Mouse (Mus musculus) kidney, embryonic 16.5 days (tissue): ENCODE data around the gene Supt16. TPM values are rescaled to one million over a fixed set of nuclear protein-coding genes. Genes with fewer than 3 reads are reported as not detected.

Experiments used
- ATAC-seq: fragments of 200-750 bp; cut with Nextera tagmentation; 2 replicates; pipeline ENCODE4 v1.8.0; 2017; ENCODE audit warnings: moderate TSS enrichment; ENCODE audit not compliant: low FRiP score, low TSS enrichment
- H3K27ac ChIP-seq: fragments of 300-500 bp; sonication (generic); 2 replicates; pipeline ENCODE4 v1.5.1; 2014; ENCODE audit warnings: low read length
- H3K27me3 ChIP-seq: fragments of 300-500 bp; sonication (generic); 2 replicates; pipeline ENCODE4 v1.6.1; 2014; ENCODE audit warnings: low read length, control low read depth, mixed read lengths; ENCODE audit not compliant: insufficient read depth
- H3K36me3 ChIP-seq: fragments of 300-500 bp; sonication (generic); 2 replicates; pipeline ENCODE4 v1.6.1; 2014; ENCODE audit warnings: low read length, control low read depth, mixed read lengths; ENCODE audit not compliant: insufficient read depth
- H3K4me1 ChIP-seq: fragments of 300-500 bp; sonication (generic); 2 replicates; pipeline ENCODE4 v1.6.1; 2014; ENCODE audit warnings: low read length, control low read depth, mixed read lengths; ENCODE audit not compliant: insufficient read depth
- H3K4me2 ChIP-seq: fragments of 300-500 bp; sonication (generic); replicated peaks from 2 replicates; pipeline ENCODE4 v1.6.1; 2014; ENCODE audit warnings: low read depth, low read length
- H3K4me3 ChIP-seq: fragments of 300-500 bp; sonication (generic); 2 replicates; pipeline ENCODE4 v1.5.1; 2014; ENCODE audit warnings: mild to moderate bottlenecking, low read length
- H3K9ac ChIP-seq: fragments of 300-500 bp; sonication (generic); replicated peaks from 2 replicates; pipeline ENCODE4 v1.6.1; 2014; ENCODE audit warnings: low read length
- H3K9me3 ChIP-seq: fragments of 300-500 bp; sonication (generic); 2 replicates; pipeline ENCODE4 v1.6.1; 2016; ENCODE audit warnings: low read length, control low read depth
- WGBS: fragments of 180-500 bp; shearing (Covaris S2); extraction: QIAGEN DNeasy Blood & Tissue Kit; methylation state at CpG from one replicate; pipeline ENCODE4 v1.1.7; 2014; 5-methylcytosine and 5-hydroxymethylcytosine counted together
- polyA plus RNA-seq: library from polyadenylated mRNA; unstranded; fragments of >200 nt; fragmentation: Nextera tagmentation; extraction: Ambion mirVana; gene quantifications from 2 replicates; pipeline ENCODE4 v1.2.1, GENCODE M21; 2015

Supt16 gene
- polyA plus RNA-seq, 1 experiment from 2014 or later = 51.1 TPM

DNA sequence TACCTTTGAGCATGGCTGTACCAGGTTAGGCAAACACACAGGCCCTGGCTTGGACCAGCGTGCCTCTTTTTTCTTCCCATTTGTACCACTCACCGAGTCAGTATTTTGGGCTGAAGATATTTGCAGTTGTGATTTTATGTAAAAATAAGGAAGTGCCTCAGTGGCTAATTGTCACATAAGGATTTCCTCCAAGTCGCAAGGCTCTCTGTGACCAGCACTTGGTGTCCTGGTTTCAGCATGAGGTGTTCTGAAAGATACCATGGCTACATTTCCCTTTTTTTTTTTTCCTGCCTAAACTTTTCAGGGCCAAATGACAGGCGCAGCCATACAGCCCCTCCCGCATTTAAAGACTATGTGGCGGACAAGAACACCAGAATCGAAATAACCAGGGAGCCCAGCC lies 77.0 kb downstream of the Supt16 start:
- H3K9ac ChIP-seq = no peak overlapping the region; the same call in 1 of the 2 replicates
- ATAC-seq = no peak
- H3K4me1 ChIP-seq = peaks cover 13% of the 10 kb centered on the region; the same call in 1 of the 2 replicates
- no peak overlapping the region for H3K27ac ChIP-seq
- H3K4me2 ChIP-seq = peak overlapping the region; percentile 95
- no peaks in the 10 kb centered on the region; the same call in 1 of the 2 replicates for H3K27me3 ChIP-seq
- H3K9me3 ChIP-seq = no peaks in the 10 kb centered on the region
- H3K36me3 ChIP-seq = no peaks in the 10 kb centered on the region
- 58% methylated on average over 7 of the region's 7 CpGs for WGBS
- H3K4me3 ChIP-seq = peak overlapping the region; percentile 51; the same call in 1 of the 2 replicates

- Histone ChIP-seq H3K4me2 (peak overlapping the region; percentile 95), H3K9me3 (no peaks in the 10 kb centered on the region), H3K27me3 (no peaks in the 10 kb centered on the region; the same call in 1 of the 2 replicates), H3K36me3 (no peaks in the 10 kb centered on the region), H3K27ac (peak overlapping the region; percentile 84), H3K9ac (peak overlapping the region; percentile 68), H3K4me1 (peaks cover 13% of the 10 kb centered on the region; the same call in 1 of the 2 replicates), H3K4me3 (peak overlapping the region; percentile 51)
- peak; percentile 87 for ATAC-seq
- WGBS = under 1% methylated on average over 38 of the region's 38 CpGs
Observed at GRCm38 (mm10) chr14:52118823-52119608, 78.2 kb downstream of the Supt16 start.

DNA sequence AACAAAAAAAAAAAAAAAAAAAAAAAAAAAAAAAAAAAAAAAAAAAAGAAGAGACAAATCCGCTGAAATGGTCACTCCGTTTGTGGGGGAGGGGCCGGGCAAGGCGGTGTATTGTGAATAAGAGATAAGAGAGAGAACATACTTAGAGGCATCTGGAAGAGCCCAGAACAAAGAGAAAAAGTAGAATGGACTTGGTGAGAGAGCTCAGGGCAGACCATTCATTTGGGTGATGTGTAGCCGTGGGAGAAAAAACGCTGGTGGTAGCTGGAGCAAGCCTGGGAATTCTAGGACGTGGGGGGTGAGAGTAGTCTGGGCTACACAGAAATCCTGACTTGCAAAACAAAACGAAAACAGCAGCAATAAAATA lies 78.8 kb downstream of the Supt16 start:
- Histone ChIP-seq H3K9ac (no peak overlapping the region), H3K27me3 (no peaks in the 10 kb centered on the region; the same call in 1 of the 2 replicates)

DNA sequence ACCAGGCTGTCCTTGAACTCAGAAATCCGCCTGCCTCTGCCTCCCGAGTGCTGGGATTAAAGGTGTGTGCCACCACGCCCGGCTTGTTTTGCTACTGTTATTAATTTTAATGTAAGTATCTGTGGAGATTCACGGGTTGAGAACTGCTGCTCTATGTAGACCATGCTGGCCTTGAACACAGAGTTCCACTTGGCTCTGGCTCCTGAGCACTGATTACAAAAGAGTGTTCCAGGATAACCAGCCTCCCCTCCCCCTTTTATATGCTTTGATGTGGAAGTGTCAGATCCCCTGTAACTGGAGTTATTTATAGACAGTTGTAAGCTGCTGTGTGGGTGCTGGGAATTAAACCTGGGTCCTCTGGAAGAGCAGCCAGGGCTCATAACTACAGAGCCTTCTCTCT lies 80.0 kb downstream of the Supt16 start:
- 95% methylated on average over 5 of the region's 5 CpGs for WGBS
- Histone ChIP-seq H3K4me1 (peaks cover 13% of the 10 kb centered on the region; the same call in 1 of the 2 replicates), H3K9me3 (no peaks in the 10 kb centered on the region), H3K4me2 (no peak overlapping the region), H3K36me3 (no peaks in the 10 kb centered on the region), H3K27me3 (no peaks in the 10 kb centered on the region; the same call in 1 of the 2 replicates), H3K4me3 (no peak overlapping the region), H3K27ac (no peak overlapping the region), H3K9ac (no peak overlapping the region)
- ATAC-seq = no peak

More for the DNA sequence above, 78.8 kb downstream of the Supt16 start:
- Histone ChIP-seq H3K36me3 (no peaks in the 10 kb centered on the region), H3K4me2 (peak overlapping the region; percentile 95), H3K4me3 (peak overlapping the region; percentile 51), H3K9me3 (no peaks in the 10 kb centered on the region), H3K4me1 (peaks cover 13% of the 10 kb centered on the region; the same call in 1 of the 2 replicates), H3K27ac (peak overlapping the region; percentile 84)
- WGBS = 24% methylated on average over 8 of the region's 8 CpGs
- peak; percentile 35; the same call in 1 of the 2 replicates for ATAC-seq

DNA sequence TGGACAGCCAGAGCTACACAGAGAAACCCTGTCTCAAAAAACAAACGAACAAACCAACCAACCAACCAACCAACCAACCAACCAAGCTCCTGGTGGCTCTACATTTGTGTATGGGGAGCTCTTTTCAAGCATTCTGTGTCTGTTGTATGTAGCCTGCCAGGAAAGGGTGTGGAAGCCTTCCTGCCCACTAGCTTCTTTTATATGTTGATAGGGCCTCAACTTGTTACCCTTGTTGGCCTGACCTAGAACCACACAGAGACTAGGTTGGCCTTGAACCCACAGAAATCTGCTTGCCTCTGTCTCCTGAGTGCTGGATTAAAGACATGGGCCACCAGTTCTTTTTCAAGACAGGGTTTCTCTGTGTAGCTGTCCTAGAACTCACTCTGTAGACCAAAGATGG lies 83.1 kb downstream of the Supt16 start:
- no peak overlapping the region for H3K9ac ChIP-seq
- WGBS = 79% methylated on average over 1 of the region's 1 CpGs
- H3K36me3 ChIP-seq = no peaks in the 10 kb centered on the region
- H3K27ac ChIP-seq = no peak overlapping the region
- H3K4me1 ChIP-seq = peaks cover 4% of the 10 kb centered on the region; the same call in 1 of the 2 replicates
- H3K9me3 ChIP-seq = no peaks in the 10 kb centered on the region
- no peaks in the 10 kb centered on the region for H3K27me3 ChIP-seq
- H3K4me2 ChIP-seq = no peak overlapping the region
- ATAC-seq = no peak
- H3K4me3 ChIP-seq = no peak overlapping the region

Other genes starting within 250 kb of the Supt16 start
- 92.1 and 97.8 TPM in 2 replicates for gene Arhgef40, start 212.7 kb downstream of the Supt16 start, polyA plus RNA-seq
- gene Tmem253, start 181.8 kb downstream of the Supt16 start, polyA plus RNA-seq = 1.0 and 1.6 TPM in 2 replicates
- gene Zfp219, start 176.7 kb downstream of the Supt16 start, polyA plus RNA-seq = 38.9 and 39.2 TPM in 2 replicates
- not detected in 2 replicates for gene Olfr221, start 155.0 kb downstream of the Supt16 start, polyA plus RNA-seq
- gene Hnrnpc, start 93.4 kb downstream of the Supt16 start, polyA plus RNA-seq = 659 and 687 TPM in 2 replicates
- 67.4 and 74.1 TPM in 2 replicates for gene Rpgrip1, start 86.7 kb downstream of the Supt16 start, polyA plus RNA-seq
- gene Chd8, start 60.4 kb upstream of the Supt16 start, polyA plus RNA-seq = 27.5 and 34.9 TPM in 2 replicates
- 43.6 and 46.2 TPM in 2 replicates for gene Tox4, start 81.7 kb upstream of the Supt16 start, polyA plus RNA-seq
- 23.3 and 24.4 TPM in 2 replicates for gene Rab2b, start 82.1 kb upstream of the Supt16 start, polyA plus RNA-seq
- 51.7 and 57.0 TPM in 2 replicates for gene Mettl3, start 107.7 kb upstream of the Supt16 start, polyA plus RNA-seq
- 39.1 and 46.0 TPM in 2 replicates for gene Sall2, start 131.3 kb upstream of the Supt16 start, polyA plus RNA-seq
- not detected in 2 replicates for gene Olfr1513, start 159.0 kb upstream of the Supt16 start, polyA plus RNA-seq
- gene Olfr1512, start 181.8 kb upstream of the Supt16 start, polyA plus RNA-seq = not detected in 2 replicates
- gene Olfr1511, start 200.0 kb upstream of the Supt16 start, polyA plus RNA-seq = not detected in 2 replicates
- gene Olfr1510, start 217.0 kb upstream of the Supt16 start, polyA plus RNA-seq = not detected in 2 replicates
- not detected in 2 replicates for gene Olfr1509, start 245.6 kb upstream of the Supt16 start, polyA plus RNA-seq